Mouse (Mus musculus) spleen, adult 2 months (tissue): Measurements from ENCODE around the gene Tmem33. TPM values are rescaled to one million over a fixed set of nuclear protein-coding genes. Genes with fewer than 3 reads are reported as not detected.
A peak's percentile ranks its signal among the peaks of the same experiment; 100 is the strongest.

Experiments used
- DNase-seq, 2 experiments: peaks; one replicate each; pipeline versions ENCODE4 v3.0.0 to v3.0.0-alpha.2; 2012 to 2021; ENCODE audit warnings: low spot score in 2 of 2, low read depth in 1 of 2
- H3K27ac ChIP-seq: fragments of 200-500 bp; 2 replicates; pipeline ENCODE4 v1.5.1; 2012; ENCODE audit warnings: low read length, inconsistent platforms; ENCODE audit not compliant: insufficient read depth
- H3K27me3 ChIP-seq: fragments of 200-500 bp; 2 replicates; pipeline ENCODE4 v1.6.1; 2012; ENCODE audit warnings: mild to moderate bottlenecking, moderate library complexity, low read length, inconsistent platforms; ENCODE audit not compliant: control insufficient read depth, insufficient read depth
- H3K36me3 ChIP-seq: fragments of 200-500 bp; 2 replicates; pipeline ENCODE4 v1.6.1; 2012; ENCODE audit warnings: mild to moderate bottlenecking, low read length, inconsistent platforms; ENCODE audit not compliant: control insufficient read depth, insufficient read depth
- H3K4me1 ChIP-seq: fragments of 200-500 bp; 2 replicates; pipeline ENCODE4 v1.6.1; 2011; ENCODE audit warnings: inconsistent platforms; ENCODE audit not compliant: control insufficient read depth, insufficient read depth, insufficient read length
- H3K4me3 ChIP-seq: fragments of 200-500 bp; 2 replicates; pipeline ENCODE4 v1.5.1; 2011; ENCODE audit warnings: mild to moderate bottlenecking, inconsistent platforms; ENCODE audit not compliant: insufficient read depth, insufficient read length; ENCODE audit errors: extremely low read depth
- CTCF ChIP-seq: fragments of 200-500 bp; IDR thresholded peaks from 2 replicates; pipeline ENCODE4 v1.5.1; 2011; ENCODE audit warnings: mild to moderate bottlenecking, inconsistent platforms; ENCODE audit not compliant: insufficient read depth, insufficient read length, insufficient replicate concordance; ENCODE audit errors: extremely low read depth
- POLR2A ChIP-seq: fragments of 200-500 bp; IDR thresholded peaks from 2 replicates; pipeline ENCODE4 v1.6.1; 2011; ENCODE audit warnings: low read depth, low read length, inconsistent platforms
- WGBS: fragments of 180-500 bp; shearing (Covaris S2); methylation state at CpG from one replicate; pipeline ENCODE4 v1.1.7; 2018; 5-methylcytosine and 5-hydroxymethylcytosine counted together
- polyA plus RNA-seq: library from polyadenylated mRNA; depleted of rRNA; stranded (reverse); fragments of >200 nt; gene quantifications from 2 replicates; pipeline ENCODE4 v1.2.3, GENCODE M21; 2012; rRNA removed

Gene Tmem33
- 56.6 and 61.4 TPM in 2 replicates for polyA plus RNA-seq

DNA sequence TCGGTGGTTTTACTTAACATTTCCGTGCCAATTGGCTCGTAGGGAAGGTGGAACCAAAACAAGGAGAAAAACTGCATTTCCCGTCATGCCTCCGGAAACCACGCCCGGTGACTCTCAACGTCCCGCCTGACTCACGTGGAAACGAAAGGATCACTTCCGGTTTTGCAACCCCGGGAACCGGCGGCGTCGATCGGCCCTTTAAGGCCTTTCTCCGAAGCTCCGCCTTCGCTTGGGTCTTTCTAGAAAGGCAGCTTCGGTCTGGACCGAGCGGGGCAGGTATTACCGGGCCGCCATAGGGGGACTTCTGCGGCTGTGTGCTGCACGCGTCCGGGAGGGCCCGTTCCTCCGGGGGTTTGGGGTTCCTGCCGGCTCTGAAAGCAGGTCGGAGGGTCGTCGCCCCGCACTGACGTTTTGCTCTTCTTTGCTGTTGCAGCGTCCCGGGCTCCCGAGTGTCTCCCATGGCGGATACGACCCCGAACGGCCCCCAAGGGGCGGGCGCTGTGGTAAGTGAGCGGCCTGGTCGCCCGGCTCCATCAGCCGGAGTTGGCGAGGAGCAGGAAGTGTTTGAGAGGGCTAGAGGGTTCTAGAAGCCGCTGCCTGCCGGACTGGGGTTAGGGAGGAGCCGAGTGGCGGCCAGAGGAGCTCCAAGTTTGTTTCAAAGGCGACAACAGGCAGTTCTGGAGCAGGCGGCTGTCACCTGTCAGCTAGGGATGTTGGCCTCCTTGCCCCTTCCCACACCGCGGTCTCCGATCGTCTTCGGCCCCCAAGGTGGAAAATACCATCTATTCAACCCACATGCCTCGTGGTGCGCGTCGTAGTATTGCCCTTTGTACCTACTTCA, at the start of gene Tmem33:
Tmem33 (plus strand) TSS at position 35 of the 841 bp plus-strand sequence.
- TF ChIP-seq POLR2A = no peak
- no peak for TF ChIP-seq CTCF
- Histone ChIP-seq H3K4me3 (peak within 1 kb of the TSS; percentile 82), H3K36me3 (peaks cover 16% of the 10 kb centered on the region), H3K27ac (peak within 1 kb of the TSS; percentile 94), H3K27me3 (no peaks in the 10 kb centered on the region), H3K4me1 (no peaks in the 10 kb centered on the region; the same call in 1 of the 2 replicates)
- WGBS = under 1% methylated on average over 67 of the region's 67 CpGs
- peak; percentile 88 to 94 for DNase-seq

DNA sequence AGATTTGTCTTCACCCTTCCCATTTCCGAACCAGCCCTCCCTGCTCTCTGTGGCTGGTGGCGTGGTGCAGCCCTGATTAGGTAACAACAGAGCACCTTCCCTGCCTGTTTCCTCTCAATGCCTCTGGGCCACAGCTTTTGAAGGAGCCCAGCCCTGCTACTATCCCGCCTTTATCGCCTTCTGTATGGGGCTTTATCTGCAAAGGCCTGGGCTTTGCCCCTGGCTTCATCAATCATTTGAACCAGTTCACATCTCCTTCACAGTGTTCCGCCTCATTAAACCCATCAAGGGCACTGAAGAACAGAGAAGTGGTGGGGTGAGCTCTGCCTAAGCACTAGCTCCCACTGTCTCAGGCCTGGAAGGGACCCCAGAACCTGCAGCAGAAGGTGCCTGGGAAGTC, 47.2 kb upstream of the Tmem33 start:
- Histone ChIP-seq H3K4me1 (no peaks in the 10 kb centered on the region), H3K27me3 (peaks cover 12% of the 10 kb centered on the region), H3K27ac (no peak overlapping the region), H3K4me3 (no peak overlapping the region), H3K36me3 (no peaks in the 10 kb centered on the region)
- no peak for TF ChIP-seq CTCF
- TF ChIP-seq POLR2A = no peak
- DNase-seq = no peak
- WGBS = 57% methylated on average over 5 of the region's 5 CpGs

DNA sequence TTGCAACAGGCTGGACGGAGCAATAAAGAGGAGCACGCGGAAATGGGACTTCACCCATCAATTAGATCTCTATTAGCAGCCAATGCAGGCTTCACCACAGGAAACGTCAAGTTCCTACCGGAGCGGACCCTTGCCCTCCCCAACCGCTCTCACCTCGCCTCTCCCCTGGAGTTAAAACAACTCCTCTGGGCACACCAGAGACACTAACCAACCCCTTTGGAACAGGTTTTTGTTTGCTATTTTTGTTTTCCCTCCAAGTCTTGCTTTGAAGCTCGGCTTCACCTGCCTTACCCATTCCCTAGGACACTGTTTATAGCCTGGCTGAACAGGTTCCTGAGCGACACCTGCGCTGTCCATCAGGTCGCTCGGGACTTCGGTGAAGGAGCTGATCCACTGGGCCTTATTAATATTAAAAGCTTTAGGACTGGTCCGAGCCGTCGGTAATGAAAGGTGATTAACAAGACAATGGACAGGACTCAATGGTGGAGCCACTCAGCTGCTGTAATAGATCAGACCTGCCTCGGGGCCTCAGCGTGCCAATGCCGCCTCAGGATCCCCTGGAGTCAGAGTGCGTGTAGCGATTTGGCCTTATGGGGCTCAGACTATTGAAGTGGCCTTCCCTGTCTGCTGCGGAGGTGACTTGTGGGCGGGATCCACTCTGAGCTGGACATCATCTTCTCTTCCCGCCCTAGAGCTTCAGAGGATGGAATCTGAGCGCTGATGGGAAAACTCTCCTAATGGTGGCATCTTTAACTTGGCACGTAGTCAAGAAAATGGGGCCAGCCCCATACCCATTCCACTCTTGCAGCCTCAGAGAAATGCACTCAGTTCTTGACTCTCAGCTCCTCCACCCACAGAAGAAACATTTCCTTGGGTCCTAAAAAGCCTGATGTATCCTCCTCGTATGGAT, 45.0 kb upstream of the Tmem33 start:
- peaks cover 12% of the 10 kb centered on the region for H3K27me3 ChIP-seq
- DNase-seq = no peak
- no peak overlapping the region for H3K4me3 ChIP-seq
- no peak for TF ChIP-seq POLR2A
- H3K4me1 ChIP-seq = no peaks in the 10 kb centered on the region
- no peaks in the 10 kb centered on the region for H3K36me3 ChIP-seq
- no peak overlapping the region for H3K27ac ChIP-seq
- WGBS = 8% methylated on average over 28 of the region's 28 CpGs

DNA sequence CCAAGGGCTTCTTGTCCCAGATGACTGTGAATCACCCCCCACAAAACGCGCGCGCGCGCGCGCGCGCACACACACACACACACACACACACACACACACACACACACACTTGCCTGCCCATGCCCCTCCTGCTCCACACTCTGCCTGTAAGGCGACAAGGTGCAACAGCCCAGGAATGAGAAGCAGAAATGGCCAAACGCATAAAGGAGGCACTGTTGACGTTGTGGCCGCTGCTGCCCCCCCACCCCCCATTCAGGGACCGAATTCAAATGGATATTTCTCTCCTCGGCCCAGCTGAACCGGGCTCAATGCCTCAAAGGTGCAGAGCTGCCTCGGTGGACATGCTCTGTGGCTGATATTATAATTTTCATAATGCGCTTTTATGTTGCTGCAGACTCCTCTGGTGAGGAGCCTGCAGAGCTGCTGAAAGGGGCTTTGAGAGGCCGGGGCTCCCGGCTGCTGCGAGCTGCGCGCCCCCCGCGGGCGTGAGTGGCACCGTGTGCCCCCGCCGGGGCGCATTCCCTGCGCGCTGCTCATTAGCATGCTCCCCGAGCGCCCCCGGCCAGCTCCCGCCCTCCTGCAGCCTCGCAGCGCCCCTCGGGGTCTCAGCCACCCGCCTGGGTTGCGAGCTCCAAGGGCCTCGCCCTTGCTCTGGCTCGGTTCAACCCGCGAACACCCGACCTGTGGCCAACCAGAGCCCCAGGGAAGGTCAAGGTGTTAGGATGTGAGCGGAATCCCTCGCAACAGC, 44.2 kb upstream of the Tmem33 start:
- Histone ChIP-seq H3K4me3 (no peak overlapping the region), H3K36me3 (no peaks in the 10 kb centered on the region), H3K27ac (no peak overlapping the region), H3K4me1 (no peaks in the 10 kb centered on the region), H3K27me3 (peaks cover 14% of the 10 kb centered on the region)
- TF ChIP-seq CTCF (no peak), POLR2A (no peak)
- WGBS = 9% methylated on average over 49 of the region's 49 CpGs
- no peak for DNase-seq

DNA sequence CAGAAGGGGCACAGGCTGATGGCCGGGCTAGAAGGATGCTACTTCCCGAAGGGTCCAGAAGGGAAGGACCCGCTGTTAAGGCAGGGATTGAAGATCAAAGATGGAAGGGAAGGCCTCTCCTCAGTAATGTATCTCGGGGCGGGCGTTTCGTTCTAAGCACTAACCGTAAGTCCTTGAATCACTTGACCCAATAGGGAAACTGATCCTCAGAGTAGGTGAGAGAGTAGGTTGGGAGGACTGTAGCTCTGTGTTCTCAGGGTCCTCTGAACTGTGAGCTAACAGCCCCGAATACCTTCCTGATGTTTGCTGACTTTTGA, 43.6 kb upstream of the Tmem33 start:
- WGBS = 16% methylated on average over 9 of the region's 9 CpGs
- no peaks in the 10 kb centered on the region for H3K36me3 ChIP-seq
- no peak for DNase-seq
- H3K4me1 ChIP-seq = no peaks in the 10 kb centered on the region
- H3K4me3 ChIP-seq = no peak overlapping the region
- no peak overlapping the region for H3K27ac ChIP-seq
- no peak for TF ChIP-seq POLR2A
- no peak for TF ChIP-seq CTCF
- H3K27me3 ChIP-seq = peaks cover 17% of the 10 kb centered on the region

DNA sequence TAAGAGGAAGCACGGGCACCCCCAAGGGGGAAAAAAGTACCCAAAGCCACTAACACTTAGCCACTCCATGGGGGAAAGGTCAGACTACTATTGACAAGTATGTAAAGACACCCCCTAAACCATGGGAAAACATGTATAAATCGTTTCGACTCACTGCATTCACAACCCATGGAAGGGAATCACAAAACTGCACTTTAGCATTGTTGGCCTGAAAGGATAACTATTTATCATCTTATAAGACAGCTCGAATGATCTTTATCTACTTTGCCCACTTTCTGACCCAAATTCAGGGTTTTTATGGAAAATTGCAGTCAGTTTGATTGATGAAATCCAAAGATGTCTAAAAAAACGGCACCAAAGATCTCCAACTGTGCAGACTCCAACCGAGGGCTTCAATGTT, 38.5 kb upstream of the Tmem33 start:
- peaks cover 38% of the 10 kb centered on the region for H3K27me3 ChIP-seq
- no peak overlapping the region for H3K4me3 ChIP-seq
- WGBS = 13% methylated on average over 6 of the region's 6 CpGs
- TF ChIP-seq POLR2A = no peak
- no peaks in the 10 kb centered on the region for H3K4me1 ChIP-seq
- H3K36me3 ChIP-seq = no peaks in the 10 kb centered on the region
- no peak for DNase-seq
- H3K27ac ChIP-seq = no peak overlapping the region
